In genomic region chr4:101648745-101649144, GRCm38 (mm10) we compare ENCODE assay signal across 7 mouse cellular contexts. TPM values are rescaled to one million over a fixed set of nuclear protein-coding genes. Genes with fewer than 3 reads are reported as not detected.
DNase-seq lines count a peak whose midpoint lies in the region; ATAC-seq and TF ChIP-seq lines count a peak whose summit lies in the region.

No protein-coding gene starts in this region.

- H3K27me3 ChIP-seq in spleen, adult 2 months (ENCODE audit: control insufficient read depth, insufficient read depth, low read length): no peaks in the 10 kb centered on the region
- no peaks in the 10 kb centered on the region for H3K27me3 ChIP-seq in forebrain, embryonic 12.5 days
- H3K27me3 ChIP-seq in liver, embryonic 13.5 days: no peaks in the 10 kb centered on the region

- no peak for TF ChIP-seq POLR2A in spleen, adult 2 months (IDR thresholded peaks at IDR 0.05; ENCODE audit: low read depth, low read length)

- H3K27ac ChIP-seq in spleen, adult 2 months (ENCODE audit: insufficient read depth, low read length): no peak overlapping the region
- 0 out of 2 replicates have a peak overlapping the region, but pooled peaks have one; percentile 94 for H3K27ac ChIP-seq in forebrain, embryonic 12.5 days
- H3K27ac ChIP-seq in liver, embryonic 13.5 days: peak overlapping the region; percentile 95

- 41% methylated on average over 1 of the region's 1 CpGs for WGBS in spleen, adult 2 months
- WGBS in forebrain, embryonic 12.5 days: 89% methylated on average over 1 of the region's 1 CpGs
- WGBS in liver, embryonic 13.5 days (ENCODE audit: insufficient replicate concordance): 18% methylated on average over 1 of the region's 1 CpGs

- no peak for ATAC-seq in forebrain, embryonic 12.5 days (ENCODE audit: low FRiP score)
- no peak for ATAC-seq in liver, embryonic 13.5 days (ENCODE audit: low read depth)

- no peak for DNase-seq in spleen, adult 2 months (ENCODE audit: low read depth in 1 of 2, low spot score in 2 of 2)
- no peak for DNase-seq in spleen, postnatal 14 days (ENCODE audit: low spot score in 2 of 2)
- DNase-seq in liver, embryonic 13.5 days: peak; percentile 27
- DNase-seq in frontal cortex, postnatal 25 days (ENCODE audit: low spot score in 2 of 2): no peak
- DNase-seq in cerebellum, postnatal 10 days: no peak
- DNase-seq in gastrocnemius, adult 8-10 months (ENCODE audit: low spot score in 2 of 2): no peak

- H3K4me2 ChIP-seq in forebrain, embryonic 12.5 days: peak overlapping the region; percentile 61
- peak overlapping the region; percentile 75 for H3K4me2 ChIP-seq in liver, embryonic 13.5 days

- peak overlapping the region; percentile 11; the same call in 1 of the 2 replicates for H3K4me3 ChIP-seq in spleen, adult 2 months (ENCODE audit: extremely low read depth, insufficient read depth, insufficient read length)
- H3K4me3 ChIP-seq in forebrain, embryonic 12.5 days (replicated peaks): peak overlapping the region; percentile 80
- H3K4me3 ChIP-seq in liver, embryonic 13.5 days (replicated peaks): peak overlapping the region; percentile 91

- no peak for TF ChIP-seq CTCF in spleen, adult 2 months (IDR thresholded peaks at IDR 0.05; ENCODE audit: extremely low read depth, insufficient read depth, insufficient read length, insufficient replicate concordance)

- peaks cover 7% of the 10 kb centered on the region for H3K4me1 ChIP-seq in spleen, adult 2 months (ENCODE audit: control insufficient read depth, insufficient read depth, insufficient read length)
- H3K4me1 ChIP-seq in forebrain, embryonic 12.5 days: peaks cover 25% of the 10 kb centered on the region
- H3K4me1 ChIP-seq in liver, embryonic 13.5 days (replicated peaks): peaks cover 60% of the 10 kb centered on the region

- no peaks in the 10 kb centered on the region for H3K36me3 ChIP-seq in spleen, adult 2 months (ENCODE audit: control insufficient read depth, insufficient read depth, low read length)
- no peaks in the 10 kb centered on the region; the same call in 1 of the 2 replicates for H3K36me3 ChIP-seq in forebrain, embryonic 12.5 days (replicated peaks)
- peaks cover 9% of the 10 kb centered on the region for H3K36me3 ChIP-seq in liver, embryonic 13.5 days

- peak overlapping the region; percentile 84; the same call in 1 of the 2 replicates for H3K9ac ChIP-seq in forebrain, embryonic 12.5 days
- H3K9ac ChIP-seq in liver, embryonic 13.5 days: peak overlapping the region; percentile 95

- no peaks in the 10 kb centered on the region for H3K9me3 ChIP-seq in forebrain, embryonic 12.5 days
- no peaks in the 10 kb centered on the region for H3K9me3 ChIP-seq in liver, embryonic 13.5 days (replicated peaks)

RNA-seq across cellular contexts. Expression of gene Leprot, which starts 1.2 kb away (rescaled TPM):
- polyA plus RNA-seq in spleen, adult 2 months (2012; rRNA removed): 41.0 and 41.7 TPM in 2 replicates
- 62.8 and 63.9 TPM in 2 replicates for polyA plus RNA-seq in forebrain, embryonic 12.5 days (2016; fragmentation: Nextera tagmentation; extraction: Ambion mirVana)
- 50.8 and 57.5 TPM in 2 replicates for polyA plus RNA-seq in liver, embryonic 13.5 days (2015; fragmentation: Nextera tagmentation; extraction: Ambion mirVana)
- total RNA-seq in gastrocnemius, adult 8-10 months (2022): 10 to 100 TPM in 1 of 4 experiments, 1 to 10 TPM in 3; 6.4 to 10.2 (median 8.4) TPM

Comparison
In these comparisons a context has a peak if more than half of its experiments do, and no peak if none do; other contexts are left out.
1. H3K4me3 ChIP-seq: peak in every context shown above with its lines; median percentile 91 in liver, embryonic 13.5 days; 80 in forebrain, embryonic 12.5 days; 11 in spleen, adult 2 months.